Mouse (Mus musculus) limb, embryonic 10.5 days (tissue): Measurements from ENCODE around the gene Tmem208. TPM values are rescaled to one million over a fixed set of nuclear protein-coding genes. Genes with fewer than 3 reads are reported as not detected.
"Not testable (repeated sequence)": the region's sequence is repeated elsewhere in the genome, so short reads cannot be mapped to it uniquely, and the experiment has no call there.

Experiments used
- DNase-seq: peaks from one replicate; pipeline ENCODE4 v3.0.0-alpha.2; 2017; ENCODE audit warnings: low spot score
- H3K27ac ChIP-seq: fragments of 300-500 bp; sonication (generic); 2 replicates; pipeline ENCODE4 v1.5.1; 2016; ENCODE audit warnings: mild to moderate bottlenecking
- H3K27me3 ChIP-seq: fragments of 300-500 bp; sonication (generic); 2 replicates; pipeline ENCODE4 v1.6.1; 2016; ENCODE audit warnings: low read depth, mild to moderate bottlenecking; ENCODE audit not compliant: poor library complexity, severe bottlenecking
- H3K36me3 ChIP-seq: fragments of 300-500 bp; sonication (generic); 2 replicates; pipeline ENCODE4 v1.6.1; 2016; ENCODE audit warnings: mild to moderate bottlenecking, moderate library complexity
- H3K4me1 ChIP-seq: fragments of 300-500 bp; sonication (generic); 2 replicates; pipeline ENCODE4 v1.6.1; 2016
- H3K4me3 ChIP-seq: fragments of 300-500 bp; sonication (generic); 2 replicates; pipeline ENCODE4 v1.5.1; 2016; ENCODE audit warnings: mild to moderate bottlenecking, moderate library complexity
- H3K9me3 ChIP-seq: fragments of 300-500 bp; sonication (generic); replicated peaks from 2 replicates; pipeline ENCODE4 v1.6.1; 2016; ENCODE audit warnings: mild to moderate bottlenecking
- WGBS: fragments of 180-500 bp; shearing (Covaris S2); methylation state at CpG from one replicate; pipeline ENCODE4 v1.1.7; 2016; 5-methylcytosine and 5-hydroxymethylcytosine counted together
- polyA plus RNA-seq: library from polyadenylated mRNA; unstranded; fragments of >200 nt; fragmentation: Nextera tagmentation; extraction: Ambion mirVana; gene quantifications from 2 replicates; pipeline ENCODE4 v1.2.1, GENCODE M21; 2016

The Tmem208 gene
- polyA plus RNA-seq, 1 experiment from 2014 or later = 105 TPM

GRCm38 (mm10) chr8:105291364-105291763 lies 34.8 kb upstream of the Tmem208 start:
- WGBS = 89% methylated on average over 8 of the region's 8 CpGs
- peaks cover 48% of the 10 kb centered on the region for H3K27me3 ChIP-seq
- H3K4me1 ChIP-seq = peaks cover 36% of the 10 kb centered on the region
- H3K36me3 ChIP-seq, DNase-seq, H3K27ac ChIP-seq, H3K4me3 ChIP-seq, H3K9me3 ChIP-seq: not testable (repeated sequence)

- H3K27ac ChIP-seq, H3K4me3 ChIP-seq, H3K9me3 ChIP-seq, DNase-seq, H3K36me3 ChIP-seq: not testable (repeated sequence)
- whole genome bisulfite sequencing = 72% methylated on average over 3 of the region's 3 CpGs
- peaks cover 39% of the 10 kb centered on the region for H3K4me1 ChIP-seq
- H3K27me3 ChIP-seq = peaks cover 44% of the 10 kb centered on the region
These were observed 34.4 kb upstream of the Tmem208 start for GRCm38 (mm10) chr8:105291802-105292201.

DNA sequence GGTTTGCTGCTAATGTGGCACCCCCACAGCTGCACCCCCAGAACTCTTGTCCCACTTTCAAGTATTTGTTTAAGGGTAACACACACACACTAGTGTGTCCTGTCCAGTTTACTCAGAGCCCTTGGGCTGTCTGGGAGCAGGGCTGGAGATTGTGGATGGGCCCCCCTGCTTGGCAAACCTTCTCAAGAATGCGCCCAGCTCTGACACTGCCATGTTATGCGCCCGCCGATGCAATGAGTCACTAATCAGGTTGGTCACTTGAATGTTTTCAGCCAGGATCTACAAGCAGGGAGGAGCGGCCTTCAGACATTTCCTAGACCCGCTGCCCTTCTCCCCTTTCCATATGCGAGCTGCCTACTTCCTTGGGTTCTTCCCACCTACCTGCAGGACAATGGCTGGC lies 33.7 kb upstream of the Tmem208 start:
- H3K4me1 ChIP-seq = peaks cover 45% of the 10 kb centered on the region
- H3K4me3 ChIP-seq = no peak overlapping the region
- H3K9me3 ChIP-seq = no peaks in the 10 kb centered on the region
- peaks cover 37% of the 10 kb centered on the region for H3K27me3 ChIP-seq
- H3K27ac ChIP-seq = no peak overlapping the region
- WGBS = 76% methylated on average over 7 of the region's 7 CpGs
- H3K36me3 ChIP-seq = no peaks in the 10 kb centered on the region
- no peak for DNase-seq

GRCm38 (mm10) chr8:105293405-105293804 lies 32.7 kb upstream of the Tmem208 start:
- Histone ChIP-seq H3K4me1 (peaks cover 49% of the 10 kb centered on the region), H3K27me3 (peaks cover 37% of the 10 kb centered on the region), H3K9me3 (no peaks in the 10 kb centered on the region), H3K36me3 (peaks cover under 1% of the 10 kb centered on the region; the same call in 1 of the 2 replicates), H3K27ac (no peak overlapping the region), H3K4me3 (no peak overlapping the region)
- DNase-seq = no peak
- WGBS = 71% methylated on average over 19 of the region's 19 CpGs

DNA sequence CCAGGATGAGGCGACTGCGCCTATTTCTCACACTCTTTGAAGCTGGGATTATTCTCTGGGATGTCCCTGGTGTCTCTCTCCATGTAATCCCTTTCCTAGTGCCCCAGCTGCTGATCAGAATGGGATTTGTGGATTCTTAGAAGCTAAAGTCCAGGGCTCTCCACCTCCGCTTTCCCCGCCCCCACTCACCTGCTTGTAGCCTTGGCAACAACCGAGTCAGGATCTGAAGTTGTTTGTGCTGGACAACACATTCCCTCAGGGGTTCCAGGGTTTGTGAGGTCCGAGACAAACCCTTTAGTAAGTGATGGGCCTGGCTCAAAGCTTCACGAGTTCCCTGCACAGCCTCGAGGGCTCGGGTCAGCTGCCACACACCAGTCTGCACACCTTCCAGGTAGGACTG lies 31.4 kb upstream of the Tmem208 start:
- 66% methylated on average over 9 of the region's 9 CpGs for WGBS
- no peak overlapping the region for H3K4me3 ChIP-seq

GRCm38 (mm10) chr8:105295256-105295655 lies 30.9 kb upstream of the Tmem208 start:
- DNase-seq = no peak
- Histone ChIP-seq H3K27ac (no peak overlapping the region), H3K4me1 (peaks cover 40% of the 10 kb centered on the region), H3K36me3 (peaks cover 18% of the 10 kb centered on the region), H3K27me3 (peaks cover 29% of the 10 kb centered on the region), H3K4me3 (peak overlapping the region; percentile 20; the same call in 1 of the 2 replicates), H3K9me3 (no peaks in the 10 kb centered on the region)
- 72% methylated on average over 11 of the region's 11 CpGs for WGBS

More for the DNA sequence above, 31.4 kb upstream of the Tmem208 start:
- Histone ChIP-seq H3K27me3 (peaks cover 34% of the 10 kb centered on the region), H3K4me1 (peaks cover 45% of the 10 kb centered on the region), H3K27ac (no peak overlapping the region), H3K9me3 (no peaks in the 10 kb centered on the region), H3K36me3 (peaks cover 13% of the 10 kb centered on the region)
- no peak for DNase-seq

DNA sequence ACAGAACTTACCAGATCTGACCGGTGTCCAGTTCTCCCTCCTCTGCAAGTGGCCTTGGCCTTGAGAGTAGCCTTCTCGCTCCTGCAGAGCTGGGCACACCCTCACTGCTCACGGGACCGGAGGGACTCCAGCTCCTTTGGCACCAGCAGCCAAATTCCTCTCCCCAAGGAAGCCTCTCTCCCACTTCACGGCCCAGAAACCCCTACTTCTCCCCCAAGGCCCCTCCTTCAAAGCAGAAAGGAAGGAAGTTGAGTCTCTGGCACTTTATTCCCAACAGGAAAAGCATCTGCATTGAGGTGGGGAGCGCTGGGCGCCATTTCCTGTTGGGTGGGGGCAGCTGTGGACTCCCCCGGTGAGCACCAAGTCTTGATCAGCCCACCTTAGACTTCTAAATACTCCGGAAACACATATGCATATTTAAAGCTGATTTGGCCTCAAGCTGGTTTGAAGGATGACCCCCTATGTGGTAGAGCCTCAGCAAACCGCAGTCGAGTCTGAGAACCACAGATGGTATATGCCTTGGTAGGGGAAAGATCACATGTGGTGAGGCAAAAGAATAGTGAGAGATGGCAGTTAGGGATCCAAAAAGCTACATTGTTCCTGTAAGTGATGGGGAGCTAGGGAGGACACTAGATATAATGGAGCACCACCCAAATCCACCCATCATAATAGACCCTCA lies 30.1 kb upstream of the Tmem208 start, which contains the start of gene Exoc3l:
Gene Exoc3l (minus strand): TSS at position 207 of the 679 bp plus-strand sequence.
- H3K27ac ChIP-seq = peak within 1 kb of the TSS; percentile 91; the same call in 1 of the 2 replicates
- peaks cover 21% of the 10 kb centered on the region for H3K27me3 ChIP-seq
- H3K4me3 ChIP-seq = peak within 1 kb of the TSS; percentile 95
- peaks cover 34% of the 10 kb centered on the region for H3K4me1 ChIP-seq
- no peaks in the 10 kb centered on the region for H3K9me3 ChIP-seq
- H3K36me3 ChIP-seq = peaks cover 25% of the 10 kb centered on the region
- no peak for DNase-seq
- WGBS = 65% methylated on average over 11 of the region's 11 CpGs

GRCm38 (mm10) chr8:105297511-105298192 lies 28.5 kb upstream of the Tmem208 start, which contains the start of gene E2f4:
TSS of gene E2f4 (plus strand) at chr8:105297663.
- Histone ChIP-seq H3K9me3 (no peaks in the 10 kb centered on the region), H3K4me1 (peaks cover 34% of the 10 kb centered on the region), H3K27me3 (peaks cover 18% of the 10 kb centered on the region), H3K36me3 (peaks cover 42% of the 10 kb centered on the region), H3K4me3 (peak within 1 kb of the TSS; percentile 95), H3K27ac (peak within 1 kb of the TSS; percentile 91)
- peak; percentile 99 for DNase-seq
- under 1% methylated on average over 58 of the region's 58 CpGs for WGBS

DNA sequence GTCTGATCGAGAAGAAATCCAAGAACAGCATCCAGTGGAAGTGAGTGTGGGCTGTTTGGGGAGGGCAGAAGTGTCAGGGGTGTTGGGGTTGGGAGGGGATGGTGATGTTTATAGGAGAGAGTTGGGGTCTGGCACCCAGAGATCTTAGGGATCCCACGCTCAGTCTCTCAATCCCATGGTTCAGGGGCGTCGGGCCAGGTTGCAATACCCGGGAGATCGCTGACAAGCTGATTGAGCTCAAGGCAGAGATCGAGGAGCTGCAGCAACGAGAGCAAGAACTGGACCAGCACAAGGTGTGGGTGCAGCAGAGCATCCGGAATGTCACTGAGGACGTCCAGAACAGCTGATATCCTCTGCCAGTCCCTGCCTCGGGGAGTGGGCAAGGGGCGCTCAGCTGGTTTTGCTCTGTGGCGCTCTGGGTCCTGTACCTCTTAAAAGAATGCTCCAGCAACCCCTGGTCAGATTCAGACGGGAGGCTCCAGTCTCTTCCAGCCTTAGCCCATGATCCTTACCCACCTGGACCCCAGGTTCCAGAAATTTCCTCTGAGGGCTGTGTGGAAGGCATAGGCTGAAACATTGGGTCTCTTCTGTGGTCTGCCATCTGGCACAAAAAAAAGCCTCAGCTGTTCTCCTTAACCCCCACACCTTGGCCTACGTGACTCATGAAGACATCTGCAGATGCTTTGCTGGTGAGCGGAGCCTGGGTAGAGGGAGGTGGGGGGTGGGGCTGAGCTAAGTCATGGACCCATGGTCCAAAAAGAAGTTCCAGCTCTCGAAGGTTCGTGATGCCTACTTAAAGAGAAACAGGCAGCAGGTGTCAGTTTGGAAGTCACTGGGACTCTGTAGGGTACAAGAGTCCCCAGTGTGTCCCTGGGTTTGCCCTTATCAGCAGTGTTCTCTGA lies 27.6 kb upstream of the Tmem208 start:
- H3K36me3 ChIP-seq = peaks cover 51% of the 10 kb centered on the region
- H3K9me3 ChIP-seq = no peaks in the 10 kb centered on the region
- DNase-seq = no peak
- WGBS = 65% methylated on average over 18 of the region's 18 CpGs
- H3K4me1 ChIP-seq = peaks cover 29% of the 10 kb centered on the region
- H3K27ac ChIP-seq = peak overlapping the region; percentile 91
- peak overlapping the region; percentile 95 for H3K4me3 ChIP-seq
- peaks cover 8% of the 10 kb centered on the region; the same call in 1 of the 2 replicates for H3K27me3 ChIP-seq

DNA sequence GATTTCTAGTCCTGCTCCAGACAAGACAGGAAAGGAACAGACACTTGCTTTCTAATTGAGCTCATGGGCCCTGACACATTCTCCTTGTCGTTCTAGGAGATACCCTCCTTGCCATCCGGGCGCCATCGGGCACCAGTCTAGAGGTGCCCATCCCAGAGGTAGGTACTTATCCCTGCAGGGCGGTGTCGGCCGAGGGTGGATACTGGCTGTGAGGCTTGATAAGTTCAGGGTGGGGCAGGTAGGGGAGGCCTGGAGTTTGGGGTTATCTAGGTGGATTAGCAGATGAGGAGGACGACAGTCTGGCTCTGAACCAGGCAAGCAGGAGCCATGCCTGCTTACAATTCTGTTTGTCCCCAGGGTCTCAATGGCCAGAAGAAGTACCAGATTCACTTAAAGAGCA lies 26.2 kb upstream of the Tmem208 start:
- no peak for DNase-seq
- 97% methylated on average over 8 of the region's 8 CpGs for WGBS
- peaks cover 65% of the 10 kb centered on the region for H3K36me3 ChIP-seq
- no peak overlapping the region for H3K4me3 ChIP-seq
- H3K4me1 ChIP-seq = peaks cover 36% of the 10 kb centered on the region
- no peak overlapping the region for H3K27ac ChIP-seq
- no peaks in the 10 kb centered on the region for H3K9me3 ChIP-seq
- H3K27me3 ChIP-seq = peaks cover 5% of the 10 kb centered on the region; the same call in 1 of the 2 replicates

DNA sequence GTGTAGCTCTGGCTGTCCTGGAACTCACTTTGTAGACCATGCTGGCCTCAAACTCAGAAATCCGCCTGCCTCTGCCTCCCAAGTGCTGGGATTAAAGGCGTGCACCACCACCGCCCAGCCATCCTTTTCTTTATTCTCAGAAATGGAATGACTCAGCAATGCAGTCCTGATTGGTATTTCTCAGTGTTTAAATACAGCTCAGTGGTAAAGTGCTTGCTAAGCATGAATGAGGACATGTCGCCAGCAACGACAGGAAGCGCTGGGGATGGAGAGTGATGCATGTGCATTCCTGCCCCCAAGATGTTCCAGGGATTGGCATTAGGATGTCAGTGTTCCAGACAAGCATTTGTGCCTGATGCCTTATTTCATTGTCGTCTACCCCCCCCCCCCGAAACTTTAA lies 22.8 kb upstream of the Tmem208 start:
- Histone ChIP-seq H3K27me3 (no peaks in the 10 kb centered on the region), H3K27ac (no peak overlapping the region), H3K4me3 (no peak overlapping the region), H3K4me1 (peaks cover 30% of the 10 kb centered on the region), H3K9me3 (no peaks in the 10 kb centered on the region), H3K36me3 (peaks cover 86% of the 10 kb centered on the region)
- no peak for DNase-seq
- 92% methylated on average over 8 of the region's 8 CpGs for WGBS

- Histone ChIP-seq H3K27me3 (no peaks in the 10 kb centered on the region), H3K36me3 (peaks cover 86% of the 10 kb centered on the region), H3K4me3 (no peak overlapping the region), H3K27ac (no peak overlapping the region), H3K4me1 (peaks cover 25% of the 10 kb centered on the region), H3K9me3 (no peaks in the 10 kb centered on the region)
- no peak for DNase-seq
- WGBS = 87% methylated on average over 9 of the region's 9 CpGs
These were observed 22.3 kb upstream of the Tmem208 start for GRCm38 (mm10) chr8:105303874-105304273.
